Mouse (Mus musculus) CH12.LX (cell line): ENCODE data around the gene Tfap2e. TPM values are rescaled to one million over a fixed set of nuclear protein-coding genes. Genes with fewer than 3 reads are reported as not detected.

Source experiments
- DNase-seq: peaks from one replicate; pipeline ENCODE4 v3.0.0-alpha.2; 2013; ENCODE audit errors: extremely low read depth
- H3K27ac ChIP-seq: 2 replicates; pipeline ENCODE4 v1.5.1; 2012; ENCODE audit warnings: low read depth, mild to moderate bottlenecking, control low read depth, moderate library complexity; ENCODE audit not compliant: insufficient read depth
- H3K27me3 ChIP-seq: replicated peaks from 2 replicates; pipeline ENCODE3; 2012; ENCODE audit warnings: inconsistent platforms
- H3K36me3 ChIP-seq, 2 experiments: replicated peaks in 1 of 2; 2 replicates each; pipeline versions ENCODE3 to v1.6.1; 2012; ENCODE audit warnings: inconsistent platforms in 1 of 2, low read length in 1 of 2, mild to moderate bottlenecking in 1 of 2, mixed read lengths in 1 of 2, moderate library complexity in 1 of 2; ENCODE audit not compliant: control insufficient read depth in 1 of 2, insufficient read depth in 1 of 2
- H3K4me1 ChIP-seq, 2 experiments: 2 replicates each; pipeline ENCODE4 v1.6.1; 2012; ENCODE audit warnings: inconsistent platforms in 1 of 2, moderate library complexity in 1 of 2; ENCODE audit not compliant: insufficient read depth in 2 of 2, control insufficient read depth in 1 of 2
- H3K4me2 ChIP-seq: 2 replicates; pipeline ENCODE4 v1.6.1; 2012; ENCODE audit warnings: low read depth, mild to moderate bottlenecking, control low read depth; ENCODE audit not compliant: poor library complexity, insufficient read depth, severe bottlenecking
- H3K4me3 ChIP-seq, 3 experiments: fragments of 150-350 bp in 1 of 3; sonication (generic) in 1 of 3; replicated peaks in 1 of 3; 2 replicates each; pipeline versions ENCODE3 to v1.5.1; 2011 to 2012; ENCODE audit warnings: low read depth in 2 of 3, low read length in 2 of 3, mild to moderate bottlenecking in 2 of 3, moderate library complexity in 2 of 3, control low read depth in 1 of 3, improper control_type of control experiment in 1 of 3, inconsistent platforms in 1 of 3, mixed read lengths in 1 of 3; ENCODE audit not compliant: poor library complexity in 1 of 3
- H3K79me2 ChIP-seq: replicated peaks from 2 replicates; pipeline ENCODE4 v1.6.1; 2012; ENCODE audit warnings: mild to moderate bottlenecking, moderate library complexity; ENCODE audit not compliant: control insufficient read depth, poor library complexity, insufficient read depth, severe bottlenecking; ENCODE audit errors: extremely low read depth
- H3K9ac ChIP-seq: 2 replicates; pipeline ENCODE4 v1.6.1; 2012; ENCODE audit warnings: low read depth, mild to moderate bottlenecking, control low read depth, moderate library complexity; ENCODE audit not compliant: insufficient read depth
- H3K9me3 ChIP-seq: replicated peaks from 2 replicates; pipeline ENCODE3; 2012; ENCODE audit warnings: low read length, inconsistent platforms, mixed read lengths
- CHD1 ChIP-seq: IDR thresholded peaks from 2 replicates; pipeline ENCODE4 v1.6.1; 2012; ENCODE audit warnings: low read depth, low read length, improper control_type of control experiment, inconsistent platforms
- CTCF ChIP-seq, 2 experiments: IDR thresholded peaks in 1 of 2; conservative IDR thresholded peaks in 1 of 2; 2 replicates each; pipeline ENCODE4 v1.5.1; 2011 to 2012; ENCODE audit warnings: low read depth in 2 of 2, low read length in 2 of 2, improper control_type of control experiment in 1 of 2, inconsistent platforms in 1 of 2, mild to moderate bottlenecking in 1 of 2, moderate library complexity in 1 of 2
- E2F4 ChIP-seq: IDR thresholded peaks from 2 replicates; pipeline ENCODE4 v1.6.1; 2011; ENCODE audit warnings: low read depth, low read length, improper control_type of control experiment; ENCODE audit not compliant: insufficient replicate concordance
- HCFC1 ChIP-seq: IDR thresholded peaks from 2 replicates; pipeline ENCODE4 v1.6.1; 2012; ENCODE audit warnings: low read depth, mild to moderate bottlenecking, inconsistent platforms, low read length, improper control_type of control experiment
- JUN ChIP-seq: IDR thresholded peaks from 2 replicates; pipeline ENCODE4 v1.6.1; 2011; ENCODE audit warnings: low read depth, mild to moderate bottlenecking, low read length, improper control_type of control experiment, moderate library complexity; ENCODE audit not compliant: insufficient read depth
- MAFK ChIP-seq: IDR thresholded peaks from 2 replicates; pipeline ENCODE4 v1.6.1; 2011; ENCODE audit warnings: low read length, improper control_type of control experiment; ENCODE audit not compliant: insufficient replicate concordance
- MAX ChIP-seq: IDR thresholded peaks from 2 replicates; pipeline ENCODE4 v1.6.1; 2011; ENCODE audit warnings: low read length, improper control_type of control experiment
- MEF2A ChIP-seq: IDR thresholded peaks from 2 replicates; pipeline ENCODE4 v1.6.1; 2014; ENCODE audit warnings: low read depth, mild to moderate bottlenecking, inconsistent platforms, low read length, improper control_type of control experiment, borderline replicate concordance
- NRF1 ChIP-seq: IDR thresholded peaks from 2 replicates; pipeline ENCODE4 v1.6.1; 2014; ENCODE audit warnings: low read depth, mild to moderate bottlenecking, inconsistent platforms, low read length, improper control_type of control experiment, moderate library complexity
- PAX5 ChIP-seq: IDR thresholded peaks from 2 replicates; pipeline ENCODE4 v1.6.1; 2012; ENCODE audit warnings: low read length, inconsistent platforms, mixed read lengths
- POLR2A ChIP-seq: IDR thresholded peaks from 2 replicates; pipeline ENCODE4 v1.6.1; 2011; ENCODE audit warnings: low read depth, mild to moderate bottlenecking, improper control_type of control experiment, low read length
- RAD21 ChIP-seq: IDR thresholded peaks from 2 replicates; pipeline ENCODE4 v1.6.1; 2011; ENCODE audit warnings: low read depth, mild to moderate bottlenecking, low read length, improper control_type of control experiment, moderate library complexity
- SIN3A ChIP-seq: IDR thresholded peaks from 2 replicates; pipeline ENCODE4 v1.6.1; 2012; ENCODE audit warnings: low read length, improper control_type of control experiment, inconsistent platforms
- TCF12 ChIP-seq: IDR thresholded peaks from 2 replicates; pipeline ENCODE4 v1.6.1; 2014; ENCODE audit warnings: low read depth, mild to moderate bottlenecking, inconsistent platforms, low read length, improper control_type of control experiment
- UBTF ChIP-seq: IDR thresholded peaks from 2 replicates; pipeline ENCODE4 v1.6.1; 2012; ENCODE audit warnings: low read depth, mild to moderate bottlenecking, inconsistent platforms, low read length, improper control_type of control experiment, moderate library complexity
- USF1 ChIP-seq: IDR thresholded peaks from 2 replicates; pipeline ENCODE4 v1.6.1; 2014; ENCODE audit warnings: low read depth, mild to moderate bottlenecking, inconsistent platforms, low read length, improper control_type of control experiment
- USF2 ChIP-seq: conservative IDR thresholded peaks from 2 replicates; pipeline ENCODE4 v1.6.1; 2011; ENCODE audit warnings: low read depth, low read length, improper control_type of control experiment
- ZC3H11A ChIP-seq: IDR thresholded peaks from 2 replicates; pipeline ENCODE4 v1.6.1; 2012; ENCODE audit warnings: low read depth, mild to moderate bottlenecking, inconsistent platforms, low read length, improper control_type of control experiment
- ZMIZ1 ChIP-seq: IDR thresholded peaks from 2 replicates; pipeline ENCODE4 v1.6.1; 2012; ENCODE audit warnings: low read depth, mild to moderate bottlenecking, inconsistent platforms, low read length, improper control_type of control experiment
- dilution Hi-C: fragments of 300-500 bp; cut with MboI; formaldehyde crosslinking; loops from 2 replicates; pipeline ENCODE4 v1.14.3; 2020; ENCODE audit warnings: low sequenced_read_pairs; ENCODE audit not compliant: extremely low pct_unique_long_range_greater_than_20kb, extremely low pct_ligation_motif_present
- in situ Hi-C: fragments of 300-500 bp; cut with MboI; formaldehyde crosslinking; loops from 3 replicates; pipeline ENCODE4 v1.14.3; 2019; ENCODE audit warnings: low sequenced_read_pairs, low pct_ligation_motif_present, low pct_unique_long_range_greater_than_20kb, mixed read lengths
- polyA plus RNA-seq: library from polyadenylated mRNA; unstranded; fragments of >175 nt; gene quantifications from 2 replicates; pipeline ENCODE4 v1.2.1, GENCODE M21; 2012; ENCODE audit warnings: low read depth; ENCODE audit not compliant: insufficient read length
- total RNA-seq, 2 experiments: library from RNA; depleted of rRNA; stranded (reverse); fragments of 300-350 nt in 1 of 2; fragments of >200 nt in 1 of 2; gene quantifications; 2 replicates each; pipeline ENCODE4 v1.2.3; 2012 to 2014

Gene Tfap2e
- total and polyA plus RNA-seq, 3 experiments, result not detected

DNA sequence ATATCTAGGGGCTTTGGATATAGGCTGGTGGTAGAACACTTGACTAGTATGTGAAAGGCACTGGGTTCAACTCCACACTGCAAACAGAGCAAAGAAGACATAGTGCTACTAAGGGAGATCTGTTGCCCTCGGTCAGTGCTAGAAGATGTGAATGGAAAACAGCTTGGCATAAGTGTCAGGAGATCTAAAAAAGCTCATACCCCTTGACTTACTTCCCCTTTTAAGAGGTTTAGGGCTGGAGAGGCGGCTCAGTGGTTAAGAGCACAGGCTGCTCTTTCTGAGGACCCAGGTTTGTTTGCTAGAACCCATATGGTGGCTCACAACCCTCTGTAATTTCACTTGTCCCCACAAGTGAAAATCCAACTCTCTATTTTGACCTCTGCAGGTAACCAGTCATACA is 23.4 kb upstream of the Tfap2e start:
- dilution Hi-C loops (no loop called here), in situ Hi-C loops (no loop called here)
- no peaks in the 10 kb centered on the region for H3K79me2 ChIP-seq
- H3K27me3 ChIP-seq, result no peaks in the 10 kb centered on the region
- no peaks in the 10 kb centered on the region for H3K9me3 ChIP-seq
- H3K4me3 ChIP-seq, result no peak overlapping the region
- no peak overlapping the region for H3K9ac ChIP-seq
- no peak overlapping the region for H3K27ac ChIP-seq
- TF ChIP-seq ZMIZ1 (no peak), MEF2A (no peak), POLR2A (no peak), RAD21 (no peak), UBTF (no peak), MAX (no peak), SIN3A (no peak), HCFC1 (no peak), E2F4 (no peak), USF2 (no peak), CHD1 (no peak), USF1 (no peak), CTCF (conservative IDR thresholded peaks at IDR 0.05 in 1 of 2, IDR thresholded peaks at IDR 0.05 in 1 of 2; ENCODE audit: low read depth in 2 of 2, low read length in 2 of 2) (no peak), TCF12 (no peak), ZC3H11A (no peak), JUN (no peak)
- no peak overlapping the region for H3K4me2 ChIP-seq
- H3K4me1 ChIP-seq, result peaks cover 0 to 21% of the 10 kb centered on the region in 2 experiments; a peak in 2 of 4 replicates
- peak; percentile 52 for DNase-seq
- H3K36me3 ChIP-seq, result peaks cover 14 to 46% of the 10 kb centered on the region in 2 experiments

- in situ Hi-C loops (no loop called here), dilution Hi-C loops (no loop called here)
- Histone ChIP-seq H3K4me2 (no peak overlapping the region), H3K9me3 (no peaks in the 10 kb centered on the region), H3K79me2 (no peaks in the 10 kb centered on the region), H3K27ac (no peak overlapping the region), H3K36me3 (peaks cover 12 to 37% of the 10 kb centered on the region in 2 experiments), H3K4me3 (no peak overlapping the region), H3K27me3 (no peaks in the 10 kb centered on the region), H3K4me1 (peaks cover 0 to 21% of the 10 kb centered on the region in 2 experiments; a peak in 2 of 4 replicates), H3K9ac (no peak overlapping the region)
- TF ChIP-seq CTCF (conservative IDR thresholded peaks at IDR 0.05 in 1 of 2, IDR thresholded peaks at IDR 0.05 in 1 of 2; ENCODE audit: low read depth in 2 of 2, low read length in 2 of 2) (no peak), TCF12 (no peak), SIN3A (no peak), PAX5 (no peak), MEF2A (no peak), ZC3H11A (no peak), UBTF (no peak), NRF1 (no peak), MAFK (no peak), USF1 (no peak), E2F4 (no peak)
- no peak for DNase-seq
Observed at GRCm38 (mm10) chr4:126758299-126758698, 22.3 kb upstream of the Tfap2e start.
